Mouse (Mus musculus): Measurements from ENCODE around the gene Cnnm2.
"Not testable (repeated sequence)": the region's sequence is repeated elsewhere in the genome, so short reads cannot be mapped to it uniquely, and the experiment has no call there.

Cnnm2 gene

DNA sequence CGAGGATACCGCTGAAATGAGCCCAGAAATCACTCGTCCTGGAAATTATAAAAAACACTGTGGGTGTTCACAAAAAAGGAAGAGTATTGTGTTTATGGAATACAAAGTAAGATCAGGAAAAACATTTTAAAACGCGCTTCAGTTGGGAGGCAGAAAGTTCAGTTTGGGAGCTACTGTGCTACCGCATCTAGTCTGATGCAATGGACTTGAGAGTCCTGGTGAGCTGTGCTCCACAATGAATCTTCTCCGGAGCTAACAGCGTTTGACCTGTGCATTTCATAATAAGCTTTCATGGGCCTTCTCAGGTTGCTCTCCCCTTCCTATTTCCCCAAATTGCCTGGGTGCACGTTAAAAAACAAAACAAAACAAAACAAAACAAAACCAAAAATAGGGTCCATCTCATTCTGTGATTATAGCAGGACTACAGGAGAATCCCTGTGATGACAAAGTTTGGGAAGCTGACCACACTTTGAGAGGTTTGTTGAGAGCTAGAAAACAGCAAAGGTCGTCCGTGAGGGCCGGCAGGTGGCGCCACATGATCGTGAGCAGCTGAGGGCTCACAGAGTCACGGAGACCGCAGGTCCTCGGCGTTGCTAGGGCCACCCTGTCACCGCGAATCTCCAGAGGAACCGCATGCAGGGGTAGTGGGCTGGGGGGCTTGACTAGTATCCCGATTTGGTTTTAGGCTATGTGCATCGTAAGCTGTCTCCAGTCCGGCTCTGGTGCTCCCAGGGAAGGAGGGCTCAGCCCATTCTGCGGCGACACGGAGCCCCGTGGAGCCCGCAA lies 828 bp upstream of the Cnnm2 start:
- peak; percentile 84 for DNase-seq (ENCODE audit: low spot score)

DNA sequence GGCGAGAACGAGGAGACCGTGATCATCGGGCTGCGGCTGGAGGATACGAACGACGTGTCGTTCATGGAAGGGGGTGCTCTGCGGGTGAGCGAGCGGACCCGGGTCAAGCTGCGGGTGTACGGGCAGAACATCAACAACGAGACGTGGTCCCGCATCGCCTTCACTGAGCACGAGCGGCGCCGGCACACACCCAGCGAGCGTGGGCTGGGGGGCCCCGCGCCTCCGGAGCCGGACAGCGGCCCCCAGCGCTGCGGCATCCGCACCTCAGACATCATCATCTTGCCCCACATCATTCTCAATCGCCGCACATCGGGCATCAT lies 535 bp downstream of the Cnnm2 start:
- DNase-seq (ENCODE audit: low spot score): no peak

DNA sequence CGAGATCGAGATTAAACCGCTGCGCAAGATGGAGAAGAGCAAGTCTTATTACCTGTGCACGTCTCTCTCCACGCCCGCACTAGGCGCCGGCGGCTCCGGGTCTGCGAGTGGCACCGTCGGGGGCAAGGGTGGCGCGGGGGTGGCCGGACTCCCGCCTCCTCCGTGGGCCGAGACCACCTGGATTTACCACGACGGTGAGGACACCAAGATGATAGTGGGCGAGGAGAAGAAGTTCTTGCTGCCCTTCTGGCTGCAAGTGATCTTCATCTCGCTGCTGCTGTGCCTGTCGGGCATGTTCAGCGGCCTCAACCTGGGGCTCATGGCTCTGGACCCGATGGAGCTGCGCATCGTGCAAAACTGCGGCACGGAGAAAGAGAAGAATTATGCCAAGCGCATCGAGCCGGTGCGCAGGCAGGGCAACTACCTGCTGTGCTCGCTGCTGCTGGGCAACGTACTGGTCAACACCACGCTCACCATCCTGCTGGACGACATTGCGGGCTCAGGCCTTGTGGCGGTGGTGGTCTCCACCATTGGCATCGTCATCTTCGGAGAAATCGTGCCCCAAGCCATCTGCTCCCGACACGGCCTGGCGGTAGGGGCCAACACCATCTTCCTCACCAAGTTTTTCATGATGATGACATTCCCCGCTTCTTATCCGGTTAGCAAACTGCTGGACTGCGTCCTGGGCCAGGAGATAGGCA lies 1.0 kb downstream of the Cnnm2 start:
- DNase-seq (ENCODE audit: low spot score): peak; percentile 34

DNA sequence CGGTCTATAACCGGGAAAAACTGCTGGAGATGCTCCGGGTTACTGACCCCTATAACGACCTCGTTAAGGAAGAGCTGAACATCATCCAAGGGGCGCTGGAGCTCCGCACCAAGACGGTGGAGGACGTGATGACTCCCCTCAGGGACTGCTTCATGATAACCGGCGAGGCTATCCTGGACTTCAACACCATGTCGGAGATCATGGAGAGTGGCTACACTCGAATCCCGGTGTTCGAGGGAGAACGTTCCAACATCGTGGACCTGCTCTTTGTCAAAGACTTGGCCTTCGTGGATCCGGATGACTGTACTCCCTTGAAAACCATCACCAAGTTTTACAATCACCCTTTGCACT lies 1.6 kb downstream of the Cnnm2 start:
- DNase-seq (ENCODE audit: low spot score): no peak

DNA sequence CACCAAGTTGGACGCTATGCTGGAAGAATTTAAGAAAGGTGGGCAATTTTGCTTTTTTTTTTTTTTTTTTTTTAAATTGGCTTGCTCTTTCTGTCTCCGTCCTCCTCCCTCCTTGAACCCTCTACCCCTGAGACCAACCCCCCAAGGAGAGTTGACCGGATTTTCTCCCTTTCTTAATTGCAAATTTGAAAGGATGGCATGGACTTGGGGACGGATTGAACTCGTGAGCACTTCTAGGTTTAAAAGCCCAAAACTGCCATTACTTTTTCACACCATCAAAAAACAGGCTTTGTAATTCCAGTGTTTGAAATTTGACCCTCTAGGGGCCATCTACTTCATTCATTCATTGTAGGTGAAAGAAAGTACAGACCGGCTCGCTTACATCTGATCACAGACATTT lies 2.0 kb downstream of the Cnnm2 start:
- DNase-seq (ENCODE audit: low spot score): no peak

DNA sequence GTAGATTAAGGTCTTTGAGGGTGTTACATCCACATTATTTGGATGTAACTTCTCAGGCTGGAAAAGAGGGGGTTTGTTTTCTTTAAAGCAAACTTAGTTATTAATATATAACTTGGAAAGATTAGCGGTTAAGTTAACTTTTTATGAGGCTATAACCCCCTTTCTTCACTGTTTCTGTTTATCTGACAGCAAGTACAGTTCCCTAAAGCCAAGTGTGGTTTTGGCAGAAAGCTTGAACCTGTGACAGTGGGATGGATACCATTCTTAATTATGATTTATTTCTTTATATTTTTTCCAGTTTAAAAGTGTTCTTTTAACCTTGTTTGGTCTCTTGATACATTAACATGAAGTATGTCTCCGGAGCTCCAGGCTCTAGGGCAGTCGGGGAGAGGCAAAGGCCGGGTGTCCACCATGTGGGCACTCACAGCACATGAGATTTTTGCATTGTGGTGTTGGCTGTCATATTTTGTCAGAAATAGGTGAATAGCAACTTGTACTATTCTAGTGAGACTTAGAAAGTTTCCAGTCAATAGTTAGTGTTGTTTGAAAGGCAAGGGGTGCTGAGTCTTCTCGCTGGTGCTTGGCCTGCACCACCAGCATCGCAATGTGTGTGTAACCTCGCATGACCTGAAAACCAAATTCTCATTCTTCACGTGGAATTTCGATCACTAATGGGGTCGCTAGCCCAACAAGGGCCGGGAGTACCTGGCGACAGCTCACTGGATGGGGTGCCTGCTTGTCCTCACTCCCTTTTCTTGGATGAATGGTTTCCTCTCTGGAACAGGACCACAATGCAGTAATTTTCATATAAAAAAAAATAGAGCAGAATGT lies 2.8 kb downstream of the Cnnm2 start:
- DNase-seq (ENCODE audit: low spot score): no peak

DNA sequence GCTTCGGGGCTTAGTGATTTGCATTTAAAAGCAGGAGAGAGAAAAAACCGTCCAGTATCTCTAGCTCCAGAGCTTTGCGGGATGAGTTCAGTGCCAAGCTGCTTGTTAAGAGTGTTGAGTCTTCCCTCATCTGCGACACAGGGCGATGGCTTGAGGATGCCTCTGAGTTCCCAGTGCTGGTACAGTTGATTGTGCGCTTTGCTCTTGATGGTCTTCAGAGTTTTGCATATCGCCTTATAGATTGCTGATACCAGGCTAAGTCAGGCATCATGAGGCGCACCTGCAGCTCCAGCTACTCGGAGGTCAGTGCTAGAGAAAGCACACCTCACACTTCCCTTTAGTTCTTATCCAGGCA lies 3.3 kb downstream of the Cnnm2 start:
- DNase-seq (ENCODE audit: low spot score): no peak

DNA sequence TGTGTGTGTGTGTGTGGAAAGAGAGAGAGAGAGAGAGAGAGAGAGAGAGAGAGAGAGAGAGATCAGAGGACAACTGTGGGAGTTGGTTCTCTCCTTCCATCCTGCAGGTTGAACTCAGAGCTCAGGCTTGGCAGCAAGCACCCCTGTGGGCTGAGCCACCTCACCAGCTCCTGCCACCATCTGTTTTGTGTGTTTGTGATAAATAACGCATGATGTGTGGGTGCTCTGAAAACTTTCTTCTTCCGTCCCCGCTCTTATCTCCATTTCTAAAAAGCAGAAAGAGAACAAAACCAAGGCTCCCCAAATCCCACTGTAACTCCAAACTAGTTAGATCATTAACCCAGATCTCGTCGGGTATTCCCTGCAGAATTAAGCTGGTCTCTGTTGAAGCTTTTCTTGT lies 4.7 kb downstream of the Cnnm2 start:
- no peak for DNase-seq (ENCODE audit: low spot score)

DNA sequence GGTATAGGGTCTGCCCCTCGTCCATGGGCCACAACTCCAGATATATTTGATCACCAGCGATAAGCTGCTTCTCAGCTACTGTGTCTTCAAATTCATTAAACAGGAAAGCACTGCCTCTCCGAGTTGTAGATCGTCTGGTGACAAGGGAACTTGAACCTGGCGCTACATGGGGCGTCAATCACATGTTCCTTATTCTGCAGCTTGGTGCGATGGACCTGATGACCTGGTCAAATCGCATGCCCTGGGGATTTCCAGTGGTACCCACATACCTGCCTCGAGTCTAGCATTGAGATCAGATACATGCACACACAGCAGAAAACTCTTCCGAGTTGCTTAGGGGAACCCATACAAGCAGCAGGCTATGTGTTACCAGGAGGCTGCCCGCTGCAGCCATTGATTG lies 8.4 kb downstream of the Cnnm2 start:
- DNase-seq (ENCODE audit: low spot score): no peak

DNA sequence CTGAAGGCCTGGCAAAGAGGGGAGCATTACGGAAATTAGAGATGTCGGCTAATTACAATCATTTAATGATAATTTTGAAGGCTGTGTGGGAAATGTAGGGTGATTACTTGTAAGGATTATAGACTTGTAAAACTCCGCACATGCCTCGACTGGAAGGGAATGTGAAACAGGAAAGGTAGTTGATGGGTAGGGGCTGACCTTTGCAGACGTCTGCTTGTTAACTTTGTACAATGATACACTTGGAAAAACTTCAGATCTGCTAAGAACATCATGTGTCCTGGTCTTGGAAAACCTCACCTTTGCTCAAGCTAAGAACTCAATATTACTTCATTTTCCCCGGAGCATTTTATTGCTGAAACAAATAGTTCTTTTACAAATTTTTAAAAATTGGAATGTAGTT lies 10.4 kb downstream of the Cnnm2 start:
- DNase-seq (ENCODE audit: low spot score): no peak

DNA sequence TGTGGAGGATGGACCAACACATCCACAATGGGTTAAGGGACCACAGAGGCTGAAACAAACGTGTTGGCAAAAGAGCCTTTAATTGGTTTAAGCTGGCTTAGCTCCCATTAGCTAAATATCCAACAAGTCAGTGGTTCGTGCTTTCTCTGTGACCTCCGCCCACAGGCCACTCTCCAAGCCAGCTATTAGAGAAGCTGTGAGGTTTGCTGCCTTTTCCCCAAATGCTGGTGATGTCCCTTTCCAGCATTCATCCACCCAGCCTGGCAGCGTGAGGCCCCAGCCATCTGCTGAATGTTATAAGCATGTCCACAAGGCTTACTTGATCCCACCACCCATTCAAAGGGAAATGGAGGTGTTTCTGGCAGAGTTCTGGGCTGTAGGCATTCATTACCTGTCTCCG lies 15.0 kb downstream of the Cnnm2 start:
- DNase-seq (ENCODE audit: low spot score): no peak

DNA sequence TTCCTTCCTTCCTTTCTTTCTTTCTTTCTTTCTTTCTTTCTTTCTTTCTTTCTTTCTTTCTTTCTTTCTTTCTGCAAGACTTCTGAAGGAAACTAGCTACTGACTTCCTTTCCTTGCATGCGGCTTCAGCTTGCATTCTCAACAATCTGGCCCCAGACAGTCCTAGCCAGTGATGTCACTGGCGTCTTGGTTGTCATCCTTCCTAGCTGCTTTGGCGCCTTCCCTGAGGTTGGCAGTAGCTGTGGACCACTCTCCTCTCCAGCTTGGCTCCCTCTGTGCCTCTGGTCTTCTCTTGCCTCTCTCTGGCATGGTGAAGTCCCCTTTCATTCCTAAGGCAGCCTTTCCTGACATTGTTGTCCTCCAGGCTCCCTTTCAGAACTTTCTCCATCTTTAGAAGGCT lies 15.5 kb downstream of the Cnnm2 start:
- DNase-seq (ENCODE audit: low spot score): no peak

DNA sequence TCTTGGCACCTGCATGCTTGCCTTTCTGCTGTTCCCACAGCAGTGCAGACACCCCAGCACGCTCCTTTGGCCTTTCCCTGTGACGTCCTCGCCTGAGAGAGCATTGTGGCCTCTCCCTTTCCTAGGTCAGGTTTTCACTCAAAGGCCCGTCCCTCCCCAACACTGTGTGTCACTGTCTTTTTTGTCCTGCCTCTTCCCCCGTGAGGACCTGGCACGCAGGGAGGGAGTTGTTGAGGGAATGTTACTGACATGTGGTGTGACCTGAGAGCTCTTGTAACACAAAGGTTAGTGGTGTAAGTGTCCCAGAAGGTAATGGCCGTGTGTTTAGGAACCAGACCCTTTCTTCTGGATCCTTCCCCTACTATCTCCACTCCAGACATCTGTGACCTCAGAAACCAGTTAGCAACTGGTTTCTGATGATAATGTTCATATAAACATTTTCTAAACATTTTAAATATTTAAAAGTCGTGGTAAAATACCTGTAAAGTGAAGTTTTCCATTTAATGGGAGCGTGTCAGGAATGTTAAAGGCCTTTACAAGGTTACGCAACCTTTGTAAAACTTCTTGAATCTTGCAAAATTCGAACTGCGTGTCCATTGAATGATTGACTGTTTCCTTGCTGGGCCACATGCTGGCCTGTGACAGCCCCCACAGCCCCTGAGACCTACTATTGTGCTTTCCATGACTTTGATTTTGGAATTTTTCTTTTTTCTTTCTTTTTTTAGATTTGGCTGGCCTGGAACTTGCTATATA lies 16.7 kb downstream of the Cnnm2 start:
- no peak for DNase-seq (ENCODE audit: low spot score)

DNA sequence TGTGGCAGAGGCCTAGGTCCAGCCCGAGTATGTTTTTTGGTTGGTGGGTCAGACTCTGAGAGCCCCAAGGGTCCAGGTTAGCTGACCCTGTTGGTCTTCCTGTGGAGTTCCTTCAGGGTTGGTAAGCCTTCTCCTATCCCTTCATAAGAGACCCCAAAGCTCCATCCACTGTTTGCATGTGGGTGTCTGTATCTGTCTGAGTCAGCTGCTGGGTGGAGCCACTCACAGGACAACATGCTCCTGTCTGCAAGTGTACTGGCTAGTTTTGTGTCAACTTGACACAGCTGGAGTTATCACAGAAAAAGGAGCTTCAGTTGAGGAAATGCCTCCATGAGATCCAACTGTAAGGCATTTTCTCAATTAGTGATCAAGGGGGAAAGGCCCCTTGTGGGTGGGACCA lies 17.7 kb downstream of the Cnnm2 start:
- not testable (repeated sequence) for DNase-seq (ENCODE audit: low spot score)

DNA sequence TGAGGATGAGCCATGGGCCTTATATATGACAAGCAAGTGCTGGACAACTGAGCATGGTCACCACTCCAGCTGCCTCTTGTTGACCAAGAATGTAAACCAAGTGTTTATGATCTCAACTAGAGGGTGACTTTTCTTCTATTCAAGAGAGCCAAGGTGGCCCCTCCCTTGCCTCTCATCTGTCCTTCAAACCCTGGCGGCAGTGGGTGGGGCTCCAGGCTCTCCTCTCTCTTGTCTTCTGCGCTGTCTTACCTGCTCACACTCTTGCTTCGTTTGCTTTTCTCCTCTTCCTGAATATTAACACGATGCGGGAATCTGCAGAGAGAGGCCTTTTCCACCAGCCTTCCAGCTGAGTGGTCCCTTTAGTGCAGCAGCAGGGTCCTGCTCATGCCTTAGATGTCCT lies 22.6 kb downstream of the Cnnm2 start:
- DNase-seq (ENCODE audit: low spot score): no peak

DNA sequence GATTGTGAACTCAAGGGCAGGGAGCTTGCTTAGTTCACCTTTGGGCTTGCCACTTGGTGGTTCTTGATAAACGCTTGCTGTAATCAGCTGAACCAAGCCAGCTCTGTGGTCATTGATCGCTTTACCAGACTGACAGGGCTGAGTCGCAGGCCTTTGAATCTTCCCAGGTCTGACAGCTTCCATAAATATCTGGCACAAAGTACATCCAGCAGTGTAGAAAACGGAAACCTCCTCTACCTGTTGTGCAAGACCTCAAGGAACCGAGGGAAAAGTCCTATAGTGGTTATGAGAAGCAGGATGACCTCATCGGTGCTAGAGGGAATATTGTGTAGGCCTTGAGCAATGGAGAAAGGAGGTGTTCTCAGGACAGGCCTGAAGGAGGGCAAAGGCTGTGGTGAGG lies 23.1 kb downstream of the Cnnm2 start:
- no peak for DNase-seq (ENCODE audit: low spot score)

DNA sequence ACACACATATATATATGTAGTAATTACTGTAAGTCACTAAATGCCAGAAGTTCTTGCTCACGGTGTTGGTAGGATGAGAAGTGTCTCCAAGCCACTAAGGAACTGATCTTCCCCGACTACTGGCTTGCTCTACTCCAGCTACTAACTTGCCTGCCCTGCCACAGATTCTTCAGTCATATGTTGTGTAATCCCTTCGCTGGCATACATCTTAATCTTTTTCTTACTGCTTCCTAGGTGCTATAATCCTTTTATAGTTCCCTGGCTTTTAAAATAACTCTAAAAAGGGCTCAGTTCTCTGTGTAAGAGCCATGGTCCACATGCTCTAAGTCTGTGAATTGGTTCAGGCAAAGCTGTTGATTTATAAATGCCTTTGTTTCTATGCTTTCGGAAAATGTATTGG lies 24.2 kb downstream of the Cnnm2 start:
- no peak for DNase-seq (ENCODE audit: low spot score)

DNA sequence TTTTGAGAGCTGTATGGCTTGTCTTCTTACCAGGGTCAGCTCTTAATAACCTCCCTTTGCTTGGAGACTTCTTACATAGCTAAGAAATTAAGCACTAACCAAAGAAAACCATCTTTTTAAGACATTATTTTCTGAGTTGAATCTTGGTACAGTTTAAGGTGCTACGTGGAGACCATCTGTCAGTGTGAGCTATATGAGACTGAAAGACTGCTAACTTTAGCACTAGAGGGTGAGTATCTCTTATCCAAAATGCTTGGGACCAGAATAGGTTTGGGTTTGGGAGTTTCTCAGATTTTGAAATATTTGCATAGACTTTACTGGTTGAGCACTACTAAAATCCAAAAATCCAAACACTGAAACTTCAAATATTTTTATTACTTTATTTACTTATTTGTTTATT lies 28.4 kb downstream of the Cnnm2 start:
- DNase-seq (ENCODE audit: low spot score): no peak

DNA sequence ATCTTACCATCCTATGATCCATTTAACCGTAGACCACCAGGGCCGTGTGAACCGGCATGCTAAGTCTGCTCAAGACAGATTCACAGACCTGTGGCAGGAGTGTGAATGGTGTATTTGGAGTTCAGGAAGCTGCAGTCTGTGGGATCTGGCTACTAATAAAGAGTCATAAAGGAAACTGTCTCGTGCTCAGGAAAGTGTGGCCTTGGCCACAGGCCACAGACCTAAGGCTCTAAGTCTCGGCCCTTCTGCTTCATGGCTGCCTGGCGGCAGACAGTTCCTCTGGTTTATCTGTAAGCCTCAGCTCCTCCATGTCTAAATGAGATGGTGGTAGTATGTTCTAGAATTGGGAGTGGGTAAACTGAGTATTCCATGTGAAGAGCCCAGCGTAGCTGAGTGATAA lies 30.0 kb downstream of the Cnnm2 start:
- no peak for DNase-seq (ENCODE audit: low spot score)

DNA sequence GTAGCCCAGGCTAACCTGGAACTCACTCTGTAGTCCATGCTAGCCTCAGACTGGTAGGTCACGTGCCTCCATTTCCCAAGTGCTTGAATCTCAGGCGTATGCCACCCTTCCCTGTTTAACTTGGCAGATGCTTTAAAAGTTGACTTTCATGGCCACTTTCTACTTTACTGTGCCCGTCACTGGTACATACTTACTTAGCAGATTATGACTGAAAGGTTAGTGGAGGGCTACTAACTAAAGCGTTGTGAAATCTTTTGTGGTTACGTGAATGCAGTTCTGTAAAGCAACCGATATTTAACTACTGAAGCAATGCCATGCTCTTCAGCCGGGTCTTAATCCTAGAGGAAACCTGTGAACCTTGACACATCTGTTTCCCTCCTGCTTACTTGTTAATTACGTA lies 30.5 kb downstream of the Cnnm2 start:
- no peak for DNase-seq (ENCODE audit: low spot score)

DNA sequence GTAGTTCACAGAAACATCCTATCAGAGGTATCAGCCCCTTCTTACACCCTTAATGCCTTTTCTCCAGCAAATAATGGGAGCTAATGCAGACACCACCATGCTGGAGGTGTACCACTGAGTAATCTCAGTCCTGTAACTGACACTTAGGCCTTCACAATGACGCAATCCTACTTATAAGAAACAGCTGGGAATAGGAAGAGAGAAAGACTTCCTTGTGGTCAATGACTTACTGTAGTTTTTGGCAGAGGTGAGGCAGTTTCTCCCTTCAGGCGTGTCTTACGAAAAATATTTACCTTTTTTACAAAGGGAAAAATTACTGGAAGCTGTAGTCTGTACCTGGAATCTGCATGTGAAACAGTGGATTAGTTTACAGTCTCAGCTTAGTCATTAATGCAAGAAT lies 31.1 kb downstream of the Cnnm2 start:
- DNase-seq (ENCODE audit: low spot score): no peak

DNA sequence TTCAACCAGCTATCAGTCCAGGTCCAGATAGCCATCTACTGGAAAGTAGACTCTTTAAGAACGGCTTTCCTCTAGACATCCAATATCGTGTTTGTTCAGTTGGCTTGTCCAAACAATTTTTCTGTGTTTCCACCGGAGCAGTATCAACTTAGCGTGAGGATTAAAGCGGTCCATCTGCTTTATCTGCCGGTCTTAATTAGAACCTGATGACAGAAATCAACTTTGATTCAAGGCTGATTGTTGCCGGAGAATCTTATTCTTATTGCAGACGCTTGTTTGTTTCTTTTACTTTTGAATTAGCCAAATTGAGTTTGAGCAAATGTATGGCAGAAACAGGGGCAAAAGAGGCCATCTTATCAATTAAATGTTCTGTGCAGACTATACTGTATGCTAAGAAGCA lies 32.8 kb downstream of the Cnnm2 start:
- DNase-seq (ENCODE audit: low spot score): no peak
